Mouse (Mus musculus): Measurements from ENCODE around the gene Pla2g7. TPM values are rescaled to one million over a fixed set of nuclear protein-coding genes. Genes with fewer than 3 reads are reported as not detected.
"Not testable (repeated sequence)": the region's sequence is repeated elsewhere in the genome, so short reads cannot be mapped to it uniquely, and the experiment has no call there.

Pla2g7 gene
- polyA plus RNA-seq, 2 experiments = 4.2 to 9.3 TPM

DNA sequence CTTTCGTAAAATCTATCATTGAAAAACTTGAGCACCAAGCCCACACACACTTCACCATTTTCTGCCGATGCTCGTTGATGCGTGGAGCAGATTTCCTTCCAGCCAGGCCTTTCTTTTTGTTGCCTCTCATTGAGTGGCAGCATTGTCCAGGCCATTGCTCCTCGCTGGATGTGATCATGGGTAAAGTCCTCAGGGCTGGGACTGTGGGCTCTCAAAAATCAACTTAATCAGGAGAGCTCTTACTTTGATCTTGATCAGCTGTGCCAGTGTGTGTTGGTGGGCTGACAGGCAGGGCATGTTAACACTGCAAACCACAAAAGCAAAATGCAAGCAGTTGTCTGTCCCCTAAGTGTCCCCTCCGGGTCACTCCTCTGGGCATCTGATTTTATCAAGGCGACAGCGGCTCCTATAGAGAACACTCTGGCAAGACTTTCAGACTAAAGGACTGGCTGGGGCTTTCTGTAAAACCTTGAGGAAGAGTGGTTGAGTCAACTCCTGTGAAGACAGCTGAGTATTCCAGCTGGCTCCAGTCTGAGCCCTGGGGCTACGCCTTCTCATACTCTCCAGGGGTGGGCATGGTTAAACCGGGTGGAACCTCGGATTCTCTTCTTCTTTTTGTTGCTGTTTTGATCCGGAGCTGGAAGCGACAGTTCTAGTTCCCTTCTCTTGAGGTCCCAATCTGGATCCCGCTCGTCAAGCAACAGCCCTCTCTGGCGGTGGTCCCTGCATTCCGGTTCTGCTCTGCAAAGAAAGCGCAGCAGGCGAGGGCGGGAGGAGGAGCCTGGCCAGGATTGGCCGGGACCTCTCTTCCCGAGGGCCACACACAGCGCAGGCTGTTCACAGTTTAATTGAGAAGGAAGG is 33.3 kb upstream of the Pla2g7 start:
- ATAC-seq (ENCODE audit: low FRiP score, low read depth) = peak; percentile 85

DNA sequence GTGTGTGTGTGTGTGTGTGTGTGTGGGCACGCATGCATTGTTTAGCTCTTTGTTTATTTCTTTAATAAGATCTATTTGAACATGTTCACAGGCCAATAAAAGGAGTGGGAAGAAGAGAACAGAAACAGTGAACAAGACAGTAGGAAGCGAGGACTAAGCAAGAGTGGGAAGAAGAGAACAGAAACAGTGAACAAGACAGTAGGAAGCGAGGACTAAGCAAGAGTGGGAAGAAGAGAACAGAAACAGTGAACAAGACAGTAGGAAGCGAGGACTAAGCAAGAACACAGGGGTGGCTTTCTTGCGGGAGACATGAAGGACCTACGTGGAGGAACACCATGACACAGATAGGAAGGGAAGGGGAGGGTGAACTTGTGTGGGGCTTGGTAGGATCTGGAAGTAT is 31.1 kb upstream of the Pla2g7 start:
- not testable (repeated sequence) for DNase-seq (ENCODE audit: low spot score); H3K4me3 ChIP-seq (replicated peaks; ENCODE audit: low read length); H3K36me3 ChIP-seq (ENCODE audit: control insufficient read depth, insufficient read depth, low read length); H3K27ac ChIP-seq (replicated peaks; ENCODE audit: low read depth, low read length); H3K9me3 ChIP-seq (ENCODE audit: control insufficient read depth, low read length); H3K9ac ChIP-seq (ENCODE audit: low read depth, low read length, severe bottlenecking); H3K27me3 ChIP-seq (ENCODE audit: control insufficient read depth, insufficient read depth, low read length); ATAC-seq (ENCODE audit: low FRiP score, low read depth); H3K4me1 ChIP-seq (ENCODE audit: control insufficient read depth, insufficient read depth, low read length); H3K4me2 ChIP-seq (replicated peaks; ENCODE audit: low read depth, low read length, severe bottlenecking)
- 92% methylated on average over 6 of the region's 6 CpGs for WGBS

More for the DNA sequence above, 33.3 kb upstream of the Pla2g7 start:
- DNase-seq (ENCODE audit: low spot score) = peak; percentile 80
- Histone ChIP-seq H3K4me2 (replicated peaks; ENCODE audit: low read depth, low read length, severe bottlenecking) (peak overlapping the region; percentile 41), H3K4me3 (replicated peaks; ENCODE audit: low read length) (peak overlapping the region; percentile 18), H3K9me3 (ENCODE audit: control insufficient read depth, low read length) (no peaks in the 10 kb centered on the region), H3K27ac (replicated peaks; ENCODE audit: low read depth, low read length) (0 out of 2 replicates have a peak overlapping the region, but pooled peaks have one; percentile 19), H3K27me3 (ENCODE audit: control insufficient read depth, insufficient read depth, low read length) (no peaks in the 10 kb centered on the region), H3K36me3 (ENCODE audit: control insufficient read depth, insufficient read depth, low read length) (no peaks in the 10 kb centered on the region), H3K9ac (ENCODE audit: low read depth, low read length, severe bottlenecking) (peak overlapping the region; percentile 22), H3K4me1 (ENCODE audit: control insufficient read depth, insufficient read depth, low read length) (peaks cover 5% of the 10 kb centered on the region; the same call in 1 of the 2 replicates)
- WGBS = 17% methylated on average over 23 of the region's 23 CpGs
- no peak for TF ChIP-seq POLR2A (IDR thresholded peaks at IDR 0.05; ENCODE audit: borderline replicate concordance, extremely low read depth, insufficient read depth, insufficient read length)

DNA sequence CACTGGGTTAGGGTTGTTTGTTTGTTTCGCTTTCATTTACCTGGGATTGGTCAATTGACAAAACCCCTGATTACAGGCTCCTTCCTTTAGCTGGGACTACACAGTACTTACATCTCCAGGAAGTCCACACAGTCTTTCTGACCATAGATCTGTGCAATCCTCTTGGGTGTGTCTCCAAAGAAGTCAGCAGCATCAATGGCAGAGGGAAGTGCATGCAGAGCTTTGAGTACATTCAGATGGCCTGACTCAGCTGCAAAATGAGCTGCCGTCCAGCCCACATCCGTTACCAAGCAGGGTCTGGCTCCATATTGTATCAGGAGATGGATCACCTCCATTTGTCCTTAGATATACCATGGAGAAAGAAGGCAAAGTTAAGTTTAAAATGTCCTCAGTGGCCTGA is 29.1 kb upstream of the Pla2g7 start:
- Histone ChIP-seq H3K4me1 (ENCODE audit: control insufficient read depth, insufficient read depth, low read length) (peaks cover 5% of the 10 kb centered on the region; the same call in 1 of the 2 replicates), H3K36me3 (ENCODE audit: control insufficient read depth, insufficient read depth, low read length) (no peaks in the 10 kb centered on the region), H3K9me3 (ENCODE audit: control insufficient read depth, low read length) (no peaks in the 10 kb centered on the region), H3K27me3 (ENCODE audit: control insufficient read depth, insufficient read depth, low read length) (no peaks in the 10 kb centered on the region), H3K4me3 (replicated peaks; ENCODE audit: low read length) (no peak overlapping the region), H3K9ac (ENCODE audit: low read depth, low read length, severe bottlenecking) (no peak overlapping the region), H3K4me2 (replicated peaks; ENCODE audit: low read depth, low read length, severe bottlenecking) (no peak overlapping the region), H3K27ac (replicated peaks; ENCODE audit: low read depth, low read length) (no peak overlapping the region)
- no peak for ATAC-seq (ENCODE audit: low FRiP score, low read depth)
- 82% methylated on average over 3 of the region's 3 CpGs for WGBS
- no peak for DNase-seq (ENCODE audit: low spot score)
- no peak for TF ChIP-seq POLR2A (IDR thresholded peaks at IDR 0.05; ENCODE audit: borderline replicate concordance, extremely low read depth, insufficient read depth, insufficient read length)

DNA sequence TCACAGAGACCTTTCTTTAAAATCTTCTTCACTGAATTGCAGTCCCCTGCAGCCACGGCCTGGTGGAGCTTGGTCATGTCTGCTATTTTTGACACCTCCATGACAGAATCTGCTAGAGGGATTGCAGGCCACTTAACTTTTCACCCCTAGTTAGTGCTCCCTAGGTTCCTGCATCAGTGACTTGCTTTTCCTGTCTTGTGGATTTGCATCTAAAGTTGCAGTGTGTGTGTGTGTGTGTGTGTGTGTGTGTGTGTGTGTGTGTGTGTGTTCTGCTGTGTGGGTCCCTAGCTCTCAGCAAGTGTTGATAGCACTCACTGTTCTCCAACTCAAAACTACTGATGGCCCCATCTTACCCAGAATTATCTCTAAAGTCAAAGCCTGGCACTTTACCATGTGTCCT is 24.4 kb upstream of the Pla2g7 start, which contains the start of gene Ankrd66:
Gene Ankrd66, minus strand, starts transcription at position 101 of the 400 bp plus-strand sequence.
- H3K36me3 ChIP-seq (ENCODE audit: control insufficient read depth, insufficient read depth, low read length) = no peaks in the 10 kb centered on the region
- ATAC-seq (ENCODE audit: low FRiP score, low read depth) = no peak
- H3K4me2 ChIP-seq (replicated peaks; ENCODE audit: low read depth, low read length, severe bottlenecking) = no peak within 1 kb of the TSS
- H3K4me1 ChIP-seq (ENCODE audit: control insufficient read depth, insufficient read depth, low read length) = no peaks in the 10 kb centered on the region
- H3K4me3 ChIP-seq (replicated peaks; ENCODE audit: low read length) = no peak within 1 kb of the TSS
- WGBS = 22% methylated on average over 1 of the region's 1 CpGs
- no peak within 1 kb of the TSS for H3K27ac ChIP-seq (replicated peaks; ENCODE audit: low read depth, low read length)
- H3K9me3 ChIP-seq (ENCODE audit: control insufficient read depth, low read length) = no peaks in the 10 kb centered on the region
- no peaks in the 10 kb centered on the region for H3K27me3 ChIP-seq (ENCODE audit: control insufficient read depth, insufficient read depth, low read length)
- no peak for DNase-seq (ENCODE audit: low spot score)
- no peak within 1 kb of the TSS for H3K9ac ChIP-seq (ENCODE audit: low read depth, low read length, severe bottlenecking)
- TF ChIP-seq POLR2A (IDR thresholded peaks at IDR 0.05; ENCODE audit: borderline replicate concordance, extremely low read depth, insufficient read depth, insufficient read length) = no peak

DNA sequence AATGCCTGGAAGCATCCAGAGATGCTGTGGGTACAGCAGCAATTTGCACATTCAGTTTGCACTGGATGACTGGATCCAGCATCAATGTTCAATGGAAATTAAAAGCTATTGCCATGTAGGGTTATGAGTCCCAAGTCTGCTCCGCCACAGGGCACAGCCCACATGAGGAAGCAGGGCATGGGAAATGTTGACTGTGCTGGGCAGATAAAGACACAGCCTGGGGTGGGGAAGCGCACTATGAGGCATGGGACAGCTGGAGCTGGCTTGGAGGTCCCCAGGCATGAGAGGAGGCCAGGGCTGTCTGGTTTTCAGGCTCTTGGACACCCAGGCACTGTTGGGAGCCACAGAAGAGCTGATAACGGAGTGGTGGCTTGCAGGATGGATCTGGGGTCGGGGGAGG is 23.9 kb upstream of the Pla2g7 start:
- TF ChIP-seq POLR2A (IDR thresholded peaks at IDR 0.05; ENCODE audit: borderline replicate concordance, extremely low read depth, insufficient read depth, insufficient read length) = no peak
- Histone ChIP-seq H3K4me3 (replicated peaks; ENCODE audit: low read length) (no peak overlapping the region), H3K4me2 (replicated peaks; ENCODE audit: low read depth, low read length, severe bottlenecking) (no peak overlapping the region), H3K36me3 (ENCODE audit: control insufficient read depth, insufficient read depth, low read length) (no peaks in the 10 kb centered on the region), H3K9me3 (ENCODE audit: control insufficient read depth, low read length) (no peaks in the 10 kb centered on the region), H3K27me3 (ENCODE audit: control insufficient read depth, insufficient read depth, low read length) (no peaks in the 10 kb centered on the region), H3K9ac (ENCODE audit: low read depth, low read length, severe bottlenecking) (no peak overlapping the region), H3K4me1 (ENCODE audit: control insufficient read depth, insufficient read depth, low read length) (no peaks in the 10 kb centered on the region), H3K27ac (replicated peaks; ENCODE audit: low read depth, low read length) (no peak overlapping the region)
- 90% methylated on average over 4 of the region's 4 CpGs for WGBS
- DNase-seq (ENCODE audit: low spot score) (no peak), ATAC-seq (ENCODE audit: low FRiP score, low read depth) (no peak)
